Mouse (Mus musculus) heart, embryonic 12.5 days (tissue): ENCODE data around the gene Fcer1a. TPM values are rescaled to one million over a fixed set of nuclear protein-coding genes. Genes with fewer than 3 reads are reported as not detected.
"Not testable (repeated sequence)": the region's sequence is repeated elsewhere in the genome, so short reads cannot be mapped to it uniquely, and the experiment has no call there.

Experiments used
- ATAC-seq: fragments of 200-750 bp; cut with Nextera tagmentation; 2 replicates; pipeline ENCODE4 v1.8.0; 2017; ENCODE audit warnings: moderate TSS enrichment, moderate library complexity; ENCODE audit not compliant: insufficient number of reproducible peaks, low FRiP score
- H3K27ac ChIP-seq: fragments of 300-500 bp; sonication (generic); 2 replicates; pipeline ENCODE4 v1.5.1; 2016; ENCODE audit warnings: mild to moderate bottlenecking, moderate library complexity; ENCODE audit not compliant: poor library complexity, severe bottlenecking
- H3K27me3 ChIP-seq: fragments of 300-500 bp; sonication (generic); replicated peaks from 2 replicates; pipeline ENCODE4 v1.6.1; 2016; ENCODE audit warnings: mild to moderate bottlenecking, moderate library complexity
- H3K36me3 ChIP-seq: fragments of 300-500 bp; sonication (generic); 2 replicates; pipeline ENCODE4 v1.6.1; 2016; ENCODE audit warnings: mild to moderate bottlenecking, moderate library complexity
- H3K4me1 ChIP-seq: fragments of 300-500 bp; sonication (generic); replicated peaks from 2 replicates; pipeline ENCODE4 v1.6.1; 2016; ENCODE audit warnings: mild to moderate bottlenecking
- H3K4me2 ChIP-seq: fragments of 300-500 bp; sonication (generic); 2 replicates; pipeline ENCODE4 v1.6.1; 2016; ENCODE audit warnings: mild to moderate bottlenecking, moderate library complexity
- H3K4me3 ChIP-seq: fragments of 300-500 bp; sonication (generic); 2 replicates; pipeline ENCODE4 v1.5.1; 2016; ENCODE audit warnings: mild to moderate bottlenecking
- H3K9ac ChIP-seq: fragments of 300-500 bp; sonication (generic); 2 replicates; pipeline ENCODE4 v1.6.1; 2016; ENCODE audit warnings: mild to moderate bottlenecking, moderate library complexity
- H3K9me3 ChIP-seq: fragments of 300-500 bp; sonication (generic); replicated peaks from 2 replicates; pipeline ENCODE4 v1.6.1; 2016; ENCODE audit warnings: mild to moderate bottlenecking, moderate library complexity
- WGBS: fragments of 180-500 bp; shearing (Covaris S2); methylation state at CpG from one replicate; pipeline ENCODE4 v1.1.7; 2016; 5-methylcytosine and 5-hydroxymethylcytosine counted together
- polyA plus RNA-seq: library from polyadenylated mRNA; unstranded; fragments of >200 nt; fragmentation: Nextera tagmentation; extraction: Ambion mirVana; gene quantifications from 2 replicates; pipeline ENCODE4 v1.2.1, GENCODE M21; 2016

The Fcer1a gene
- polyA plus RNA-seq, result not detected in 2 replicates

GRCm38 (mm10) chr1:173227081-173227480 is at the start of gene Fcer1a:
Gene Fcer1a, minus strand, starts transcription at chr1:173227214.
- Histone ChIP-seq H3K27ac (no peak within 1 kb of the TSS), H3K9ac (no peak within 1 kb of the TSS), H3K9me3 (no peaks in the 10 kb centered on the region), H3K4me1 (no peaks in the 10 kb centered on the region), H3K4me3 (no peak within 1 kb of the TSS), H3K27me3 (no peaks in the 10 kb centered on the region), H3K36me3 (no peaks in the 10 kb centered on the region), H3K4me2 (no peak within 1 kb of the TSS)
- no peak for ATAC-seq
- 72% methylated on average over 2 of the region's 2 CpGs for WGBS

- no peak within 1 kb of the TSS for H3K4me2 ChIP-seq
- H3K4me3 ChIP-seq, result no peak within 1 kb of the TSS
- H3K36me3 ChIP-seq, result no peaks in the 10 kb centered on the region
- no peak within 1 kb of the TSS for H3K27ac ChIP-seq
- no peak for ATAC-seq
- no peak within 1 kb of the TSS for H3K9ac ChIP-seq
- H3K4me1 ChIP-seq, result no peaks in the 10 kb centered on the region
- no peaks in the 10 kb centered on the region; the same call in 1 of the 2 replicates for H3K9me3 ChIP-seq
- H3K27me3 ChIP-seq, result no peaks in the 10 kb centered on the region
Observed at GRCm38 (mm10) chr1:173265701-173266100, 38.7 kb upstream of the Fcer1a start, which contains the start of gene Olfr418. Gene Olfr418, plus strand, starts transcription at chr1:173266001.

GRCm38 (mm10) chr1:173249888-173250287 is 22.9 kb upstream of the Fcer1a start:
- no peak overlapping the region for H3K4me2 ChIP-seq
- H3K9me3 ChIP-seq, result no peaks in the 10 kb centered on the region
- no peaks in the 10 kb centered on the region for H3K4me1 ChIP-seq
- H3K27me3 ChIP-seq, result no peaks in the 10 kb centered on the region
- H3K9ac ChIP-seq, result no peak overlapping the region
- ATAC-seq, result no peak
- no peak overlapping the region for H3K4me3 ChIP-seq
- 83% methylated on average over 3 of the region's 3 CpGs for WGBS
- H3K36me3 ChIP-seq, result no peaks in the 10 kb centered on the region
- H3K27ac ChIP-seq, result no peak overlapping the region

GRCm38 (mm10) chr1:173237004-173237403 is 10.0 kb upstream of the Fcer1a start:
- not testable (repeated sequence) for H3K27me3 ChIP-seq, H3K36me3 ChIP-seq, H3K4me3 ChIP-seq, H3K4me1 ChIP-seq, ATAC-seq, H3K4me2 ChIP-seq, H3K9me3 ChIP-seq, H3K9ac ChIP-seq, H3K27ac ChIP-seq
- 76% methylated on average over 1 of the region's 1 CpGs for WGBS

GRCm38 (mm10) chr1:173216481-173216880 is 10.5 kb downstream of the Fcer1a start:
- Histone ChIP-seq H3K27me3 (no peaks in the 10 kb centered on the region), H3K4me2 (no peak overlapping the region), H3K27ac (no peak overlapping the region), H3K4me3 (no peak overlapping the region), H3K4me1 (no peaks in the 10 kb centered on the region), H3K9me3 (no peaks in the 10 kb centered on the region), H3K36me3 (no peaks in the 10 kb centered on the region), H3K9ac (no peak overlapping the region)
- no peak for ATAC-seq
- 76% methylated on average over 3 of the region's 3 CpGs for WGBS

- no peaks in the 10 kb centered on the region for H3K27me3 ChIP-seq
- 74% methylated on average over 5 of the region's 5 CpGs for WGBS
- H3K9ac ChIP-seq, result no peak within 1 kb of the TSS
- H3K4me1 ChIP-seq, result no peaks in the 10 kb centered on the region
- H3K4me3 ChIP-seq, result no peak within 1 kb of the TSS
- H3K9me3 ChIP-seq, result no peaks in the 10 kb centered on the region
- no peaks in the 10 kb centered on the region for H3K36me3 ChIP-seq
- no peak within 1 kb of the TSS for H3K27ac ChIP-seq
- H3K4me2 ChIP-seq, result no peak within 1 kb of the TSS
- no peak for ATAC-seq
Observed at GRCm38 (mm10) chr1:173212092-173212491, 14.9 kb downstream of the Fcer1a start, which contains the start of gene Olfr1404. Gene Olfr1404, plus strand, starts transcription at chr1:173212392.

GRCm38 (mm10) chr1:173197508-173197907 is 29.5 kb downstream of the Fcer1a start, which contains the start of gene Olfr218:
Gene Olfr218, plus strand, starts transcription at chr1:173197808.
- Histone ChIP-seq H3K4me1 (no peaks in the 10 kb centered on the region), H3K27me3 (no peaks in the 10 kb centered on the region), H3K4me3 (no peak within 1 kb of the TSS), H3K9ac (no peak within 1 kb of the TSS), H3K36me3 (no peaks in the 10 kb centered on the region), H3K9me3 (no peaks in the 10 kb centered on the region), H3K27ac (no peak within 1 kb of the TSS), H3K4me2 (no peak within 1 kb of the TSS)
- 72% methylated on average over 5 of the region's 5 CpGs for WGBS
- ATAC-seq, result no peak

GRCm38 (mm10) chr1:173196359-173196758 is 30.7 kb downstream of the Fcer1a start:
- WGBS, result 68% methylated on average over 2 of the region's 2 CpGs
- no peaks in the 10 kb centered on the region for H3K36me3 ChIP-seq
- H3K4me1 ChIP-seq, result no peaks in the 10 kb centered on the region
- H3K27me3 ChIP-seq, result no peaks in the 10 kb centered on the region
- H3K27ac ChIP-seq, result no peak overlapping the region
- H3K9me3 ChIP-seq, result no peaks in the 10 kb centered on the region
- H3K4me3 ChIP-seq, result no peak overlapping the region
- H3K9ac ChIP-seq, result no peak overlapping the region
- H3K4me2 ChIP-seq, result no peak overlapping the region
- no peak for ATAC-seq

GRCm38 (mm10) chr1:173192059-173192458 is 35.0 kb downstream of the Fcer1a start:
- no peaks in the 10 kb centered on the region for H3K27me3 ChIP-seq
- ATAC-seq, result no peak
- no peaks in the 10 kb centered on the region for H3K36me3 ChIP-seq
- H3K9ac ChIP-seq, result no peak overlapping the region
- no peak overlapping the region for H3K4me3 ChIP-seq
- no peaks in the 10 kb centered on the region for H3K9me3 ChIP-seq
- H3K4me2 ChIP-seq, result no peak overlapping the region
- WGBS, result 40% methylated on average over 3 of the region's 3 CpGs
- H3K4me1 ChIP-seq, result no peaks in the 10 kb centered on the region
- H3K27ac ChIP-seq, result no peak overlapping the region

GRCm38 (mm10) chr1:173190540-173190939 is 36.5 kb downstream of the Fcer1a start, which contains the start of gene Olfr1406:
Gene Olfr1406, minus strand, starts transcription at chr1:173190640.
- 56% methylated on average over 3 of the region's 3 CpGs for WGBS
- no peaks in the 10 kb centered on the region for H3K4me1 ChIP-seq
- no peak within 1 kb of the TSS for H3K9ac ChIP-seq

GRCm38 (mm10) chr1:173174154-173174842 is 52.7 kb downstream of the Fcer1a start:
- no peak overlapping the region for H3K9ac ChIP-seq
- H3K4me1 ChIP-seq, result no peaks in the 10 kb centered on the region
- no peaks in the 10 kb centered on the region for H3K27me3 ChIP-seq
- H3K9me3 ChIP-seq, result 0 out of 2 replicates have a peak, but pooled peaks cover 3% of the 10 kb centered on the region
- H3K36me3 ChIP-seq, result no peaks in the 10 kb centered on the region
- no peak overlapping the region for H3K27ac ChIP-seq
- no peak overlapping the region for H3K4me3 ChIP-seq
- ATAC-seq, result no peak
- no peak overlapping the region for H3K4me2 ChIP-seq

More at GRCm38 (mm10) chr1:173190540-173190939, 36.5 kb downstream of the Fcer1a start, which contains the start of gene Olfr1406:
- Histone ChIP-seq H3K9me3 (no peaks in the 10 kb centered on the region), H3K4me3 (no peak within 1 kb of the TSS), H3K27ac (no peak within 1 kb of the TSS), H3K36me3 (no peaks in the 10 kb centered on the region), H3K4me2 (no peak within 1 kb of the TSS), H3K27me3 (no peaks in the 10 kb centered on the region)
- no peak for ATAC-seq
